Mouse (Mus musculus) heart, adult 2 months (tissue): Measurements from ENCODE around the gene Krt36. TPM values are rescaled to one million over a fixed set of nuclear protein-coding genes. Genes with fewer than 3 reads are reported as not detected.

Experiments
- DNase-seq, 2 experiments: peaks; one replicate each; pipeline ENCODE4 v3.0.0; 2021
- H3K27ac ChIP-seq: fragments of 200-600 bp; 2 replicates; pipeline ENCODE4 v1.8.1; 2022
- H3K27me3 ChIP-seq: fragments of 200-500 bp; 2 replicates; pipeline ENCODE4 v1.6.1; 2012; ENCODE audit warnings: mild to moderate bottlenecking, low read length, inconsistent platforms, mixed read lengths; ENCODE audit not compliant: control insufficient read depth, insufficient read depth
- H3K36me3 ChIP-seq: fragments of 200-500 bp; 2 replicates; pipeline ENCODE4 v1.6.1; 2012; ENCODE audit warnings: low read length, inconsistent platforms; ENCODE audit not compliant: control insufficient read depth, insufficient read depth
- H3K4me1 ChIP-seq: fragments of 200-500 bp; 2 replicates; pipeline ENCODE4 v1.6.1; 2011; ENCODE audit warnings: low read length; ENCODE audit not compliant: control insufficient read depth, insufficient read depth
- H3K4me3 ChIP-seq: fragments of 200-600 bp; 2 replicates; pipeline ENCODE4 v1.8.1; 2022
- H3K79me2 ChIP-seq: fragments of 200-500 bp; replicated peaks from 2 replicates; pipeline ENCODE4 v1.6.1; 2012; ENCODE audit warnings: mild to moderate bottlenecking, inconsistent platforms, low read length, moderate library complexity, mixed read lengths; ENCODE audit not compliant: control insufficient read depth, insufficient read depth
- H3K9ac ChIP-seq: fragments of 200-500 bp; 2 replicates; pipeline ENCODE4 v1.6.1; 2012; ENCODE audit warnings: low read depth, mild to moderate bottlenecking, control low read depth, inconsistent platforms, low read length, mixed read lengths
- CTCF ChIP-seq: fragments of 200-600 bp; IDR thresholded peaks from 2 replicates; pipeline ENCODE4 v1.8.1; 2022; ENCODE audit warnings: antibody characterized with exemption, mild to moderate bottlenecking, moderate library complexity
- EP300 ChIP-seq: fragments of 200-500 bp; IDR thresholded peaks from 2 replicates; pipeline ENCODE4 v1.6.1; 2011; ENCODE audit warnings: low read depth, low read length, control low read depth; ENCODE audit not compliant: insufficient read depth
- POLR2A ChIP-seq: fragments of 200-500 bp; IDR thresholded peaks from 2 replicates; pipeline ENCODE4 v1.6.1; 2011; ENCODE audit warnings: mild to moderate bottlenecking, low read depth, low read length, control low read depth; ENCODE audit not compliant: insufficient read depth
- WGBS: fragments of 180-500 bp; shearing (Covaris S2); methylation state at CpG from one replicate; pipeline ENCODE4 v1.1.7; 2018; 5-methylcytosine and 5-hydroxymethylcytosine counted together
- intact Hi-C: fragments of 180-260 bp; cut with DNase I; formaldehyde crosslinking; loops from one replicate; pipeline ENCODE4 v1.15.1; 2025
- long read RNA-seq: library from polyadenylated mRNA; stranded (forward); transcript quantifications from one replicate; pipeline ENCODE4 v2.0.0, GENCODE M21; 2021
- polyA plus RNA-seq: library from polyadenylated mRNA; depleted of rRNA; stranded (reverse); fragments of >200 nt; gene quantifications from 2 replicates; pipeline ENCODE4 v1.2.3, GENCODE M21; 2012; rRNA removed
- total RNA-seq, 2 experiments: library from RNA; stranded (reverse); gene quantifications; 2 replicates each; pipeline ENCODE4 v1.2.3; 2021

Krt36 gene
- total RNA-seq (not detected), polyA plus RNA-seq (0.15 TPM in 1 of 2 replicates, not detected in the other)
- long read RNA-seq = 0 reads

DNA sequence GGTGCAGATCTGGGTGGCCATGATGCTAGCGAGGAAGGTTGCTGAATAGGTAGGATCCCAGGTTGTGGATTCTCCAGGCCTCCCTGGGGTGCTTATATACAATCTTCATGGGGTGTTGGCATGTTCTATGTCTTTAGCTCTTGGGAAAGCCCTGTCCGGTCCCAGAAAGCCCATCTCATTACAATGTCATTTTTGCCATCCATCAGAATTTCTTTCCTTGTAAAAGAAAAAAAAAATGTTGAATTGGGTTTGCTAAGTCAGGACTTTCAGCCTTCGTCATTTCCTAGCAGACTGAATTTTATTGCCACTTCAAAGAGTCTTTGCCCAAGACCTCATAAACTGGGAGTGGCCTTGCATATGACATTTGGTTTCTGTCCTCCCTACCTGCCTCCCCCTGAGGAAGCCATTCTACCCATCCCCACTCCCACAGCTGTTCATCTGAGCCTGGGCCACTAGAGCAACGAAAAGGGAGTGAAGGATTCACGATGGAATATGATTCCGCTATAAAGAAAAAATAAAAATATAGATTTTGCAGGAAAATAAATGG lies at the start of gene Krt36:
Gene Krt36 (minus strand): TSS at position 51 of the 547 bp plus-strand sequence.
- TF ChIP-seq CTCF (no peak), POLR2A (no peak), EP300 (no peak)
- Histone ChIP-seq H3K27ac (no peak within 1 kb of the TSS), H3K4me1 (no peaks in the 10 kb centered on the region), H3K27me3 (no peaks in the 10 kb centered on the region), H3K4me3 (no peak within 1 kb of the TSS), H3K9ac (no peak within 1 kb of the TSS), H3K79me2 (no peaks in the 10 kb centered on the region), H3K36me3 (no peaks in the 10 kb centered on the region)
- WGBS = 85% methylated on average over 6 of the region's 6 CpGs
- DNase-seq = no peak
- intact Hi-C loops = no loop called here

DNA sequence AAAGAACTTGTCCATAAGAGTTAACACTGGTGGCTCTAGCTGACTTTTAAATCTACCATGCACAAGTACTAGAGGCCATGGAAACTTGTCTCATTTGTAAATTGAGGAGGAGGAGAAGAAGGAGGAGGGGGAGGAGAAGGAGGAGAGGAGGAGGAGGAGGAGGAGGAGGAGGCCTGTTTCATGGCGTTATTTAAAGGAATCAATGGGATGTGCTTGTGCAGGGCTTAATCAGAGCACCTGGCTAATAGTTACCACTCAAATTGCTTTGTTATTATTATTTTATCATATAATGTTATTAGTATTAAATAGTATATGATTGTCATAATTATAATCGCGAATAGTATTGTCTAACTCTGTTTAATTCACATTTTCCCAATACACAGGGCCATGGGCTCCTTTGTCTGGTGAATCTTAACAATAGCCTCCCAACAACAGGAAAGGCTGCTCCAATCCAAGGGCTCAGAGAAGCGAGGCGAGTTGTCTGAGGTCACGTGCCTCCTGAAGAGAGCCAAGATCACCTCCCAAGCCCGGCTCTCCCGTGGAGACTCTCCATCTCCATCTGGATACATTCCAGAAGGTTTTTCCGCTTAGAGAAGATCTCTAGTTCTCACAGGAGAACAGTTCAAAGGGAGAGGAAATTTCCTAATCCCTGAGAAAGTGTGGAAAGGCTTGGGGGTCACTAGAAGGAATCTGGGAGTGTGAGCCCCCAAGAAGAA lies 43.3 kb upstream of the Krt36 start, which contains the start of gene Krt19:
Gene Krt19 (minus strand): TSS at position 51 of the 716 bp plus-strand sequence.
- no peak for DNase-seq
- no peak within 1 kb of the TSS; the same call in 1 of the 2 replicates for H3K27ac ChIP-seq
- intact Hi-C loops = no loop called here
- H3K36me3 ChIP-seq = no peaks in the 10 kb centered on the region
- H3K4me3 ChIP-seq = no peak within 1 kb of the TSS
- H3K4me1 ChIP-seq = peaks cover 2% of the 10 kb centered on the region; the same call in 1 of the 2 replicates
- H3K9ac ChIP-seq = no peak within 1 kb of the TSS
- peaks cover 3% of the 10 kb centered on the region; the same call in 1 of the 2 replicates for H3K27me3 ChIP-seq
- 30% methylated on average over 9 of the region's 9 CpGs for WGBS
- TF ChIP-seq POLR2A = no peak
- TF ChIP-seq CTCF = no peak
- TF ChIP-seq EP300 = no peak
- H3K79me2 ChIP-seq = no peaks in the 10 kb centered on the region

DNA sequence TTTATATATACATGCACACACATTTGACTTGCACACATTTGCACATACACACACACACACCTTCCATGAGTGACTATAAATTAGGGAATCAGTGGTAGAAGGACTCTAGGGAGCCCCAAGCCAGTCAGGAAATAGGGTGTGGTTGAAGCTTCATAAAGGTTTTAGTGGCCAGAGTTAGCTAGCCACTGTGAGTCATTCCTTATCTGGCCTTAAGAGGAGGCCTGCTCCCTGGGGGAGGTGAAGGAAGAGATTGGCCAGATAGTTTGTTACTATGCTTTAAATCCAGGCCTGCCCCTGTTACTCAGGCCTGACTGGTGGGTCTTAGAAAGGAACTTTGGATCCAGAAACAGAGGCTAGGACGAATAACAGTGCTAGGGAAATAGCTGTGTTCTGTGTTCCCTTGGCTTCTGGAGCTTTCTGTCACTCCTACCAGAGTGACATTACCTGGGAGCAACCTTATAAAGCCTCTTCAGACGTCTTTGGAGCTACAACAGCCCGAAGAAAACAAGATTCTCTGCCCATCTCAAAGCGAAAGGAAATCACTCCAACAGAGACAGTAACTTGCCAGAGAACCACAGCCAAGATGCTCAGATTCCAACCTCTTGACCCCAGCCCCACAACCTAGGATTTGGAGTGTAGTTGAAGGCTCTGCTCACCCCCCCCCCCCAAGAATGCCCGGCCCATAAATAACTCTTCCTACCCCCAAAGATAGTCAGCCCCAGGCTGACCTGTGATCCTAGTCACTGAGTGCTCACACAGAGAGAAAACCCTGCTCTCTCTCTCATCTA lies 42.3 kb upstream of the Krt36 start:
- Histone ChIP-seq H3K36me3 (no peaks in the 10 kb centered on the region), H3K4me1 (peaks cover 2% of the 10 kb centered on the region; the same call in 1 of the 2 replicates), H3K4me3 (no peak overlapping the region), H3K79me2 (no peaks in the 10 kb centered on the region), H3K27me3 (peaks cover 3% of the 10 kb centered on the region; the same call in 1 of the 2 replicates), H3K9ac (no peak overlapping the region), H3K27ac (no peak overlapping the region; the same call in 1 of the 2 replicates)
- intact Hi-C loops = no loop called here
- TF ChIP-seq CTCF (no peak), POLR2A (no peak), EP300 (no peak)
- DNase-seq = no peak
- 43% methylated on average over 5 of the region's 5 CpGs for WGBS

DNA sequence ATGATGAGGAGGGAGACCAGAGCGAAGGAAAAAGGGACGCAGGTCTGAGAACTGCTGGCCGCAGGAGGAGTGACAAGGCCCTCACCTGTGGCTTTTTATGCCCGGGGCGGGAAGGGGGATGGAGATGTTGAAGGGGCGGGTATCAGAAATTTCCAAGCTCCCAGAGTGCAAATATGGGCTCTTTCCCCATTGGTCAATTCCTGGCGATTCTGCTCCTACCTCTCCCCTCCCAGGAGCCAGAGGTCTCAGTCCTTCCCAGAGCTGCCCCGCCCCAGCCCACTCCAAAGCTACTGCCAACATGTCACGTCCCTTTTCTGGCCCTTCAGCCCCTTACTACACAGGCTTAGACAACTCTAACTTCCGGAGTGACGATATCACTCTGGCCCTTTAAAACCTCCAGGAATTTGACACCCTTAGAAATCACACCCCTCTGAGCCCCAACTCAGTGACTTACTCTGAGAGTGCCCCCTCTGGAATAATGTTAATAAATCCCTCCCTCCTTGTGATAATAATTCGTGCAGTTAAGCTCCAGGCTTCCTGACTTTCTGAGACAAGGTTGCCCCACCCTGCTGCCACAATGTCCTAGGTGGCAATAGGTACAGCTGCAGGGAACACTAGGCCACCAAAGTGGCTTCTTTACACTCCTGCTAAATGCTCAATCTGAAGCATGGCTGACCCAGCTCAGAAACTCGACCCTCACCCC lies 40.6 kb upstream of the Krt36 start:
- Histone ChIP-seq H3K27ac (no peak overlapping the region), H3K36me3 (no peaks in the 10 kb centered on the region), H3K4me3 (no peak overlapping the region), H3K9ac (no peak overlapping the region), H3K79me2 (no peaks in the 10 kb centered on the region), H3K27me3 (peaks cover 3% of the 10 kb centered on the region; the same call in 1 of the 2 replicates), H3K4me1 (peaks cover 2% of the 10 kb centered on the region; the same call in 1 of the 2 replicates)
- WGBS = 8% methylated on average over 12 of the region's 13 CpGs
- no peak for TF ChIP-seq EP300
- no peak for TF ChIP-seq CTCF
- TF ChIP-seq POLR2A = no peak
- intact Hi-C loops = no loop called here
- peak in 1 of 2 experiments; percentile 18 for DNase-seq

DNA sequence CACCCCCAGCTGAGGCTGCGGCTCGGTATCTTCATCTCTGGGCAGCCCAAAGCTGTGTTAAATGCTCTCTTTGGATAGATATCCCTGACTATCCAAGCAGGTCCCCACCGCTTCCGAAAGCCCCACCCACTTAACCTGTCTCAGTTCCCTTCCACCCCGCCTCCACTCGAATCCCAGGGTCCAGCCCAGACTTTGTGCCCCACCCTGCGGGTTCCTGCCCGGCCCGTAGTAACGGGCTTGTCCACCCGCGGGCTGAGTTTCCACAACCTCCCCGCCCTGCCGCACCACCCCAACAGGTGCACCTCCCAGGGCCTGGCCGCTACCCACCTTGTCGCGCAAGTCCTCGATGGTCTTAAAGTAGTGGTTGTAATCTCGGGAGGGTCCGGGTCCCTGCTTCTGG lies 39.7 kb upstream of the Krt36 start:
- Histone ChIP-seq H3K36me3 (no peaks in the 10 kb centered on the region), H3K9ac (no peak overlapping the region), H3K4me3 (no peak overlapping the region), H3K4me1 (peaks cover 2% of the 10 kb centered on the region; the same call in 1 of the 2 replicates), H3K27ac (no peak overlapping the region), H3K79me2 (no peaks in the 10 kb centered on the region), H3K27me3 (peaks cover 3% of the 10 kb centered on the region; the same call in 1 of the 2 replicates)
- DNase-seq = peak in 1 of 2 experiments; percentile 18
- intact Hi-C loops = no loop called here
- WGBS = under 1% methylated on average over 20 of the region's 20 CpGs
- no peak for TF ChIP-seq CTCF
- TF ChIP-seq EP300 = no peak
- no peak for TF ChIP-seq POLR2A
